Mouse (Mus musculus) spleen, postnatal 36 days (tissue): ENCODE data around the gene Ttc36.

ENCODE experiments used
- DNase-seq, 2 experiments: peaks; one replicate each; pipeline ENCODE4 v3.0.0; 2022; ENCODE audit warnings: low spot score in 2 of 2, mixed read lengths in 1 of 2

Gene Ttc36

GRCm38 (mm10) chr9:44802808-44803450 lies at the start of gene Ttc36:
Gene Ttc36, minus strand, starts transcription at chr9:44803072.
- DNase-seq: no peak

- DNase-seq: no peak
Measured at GRCm38 (mm10) chr9:44847446-44847845, 44.6 kb upstream of the Ttc36 start.

- DNase-seq: peak; percentile 26 to 52
Measured at GRCm38 (mm10) chr9:44841241-44841640, 38.4 kb upstream of the Ttc36 start.

GRCm38 (mm10) chr9:44836439-44836838 lies 33.6 kb upstream of the Ttc36 start:
- peak; percentile 56 to 62 for DNase-seq

- no peak for DNase-seq
Measured at GRCm38 (mm10) chr9:44832356-44832755, 29.5 kb upstream of the Ttc36 start.

GRCm38 (mm10) chr9:44830506-44830905 lies 27.6 kb upstream of the Ttc36 start:
- no peak for DNase-seq

GRCm38 (mm10) chr9:44828944-44829343 lies 26.1 kb upstream of the Ttc36 start:
- no peak for DNase-seq

GRCm38 (mm10) chr9:44826660-44827059 lies 23.8 kb upstream of the Ttc36 start:
- DNase-seq: no peak

- DNase-seq: no peak
Measured at GRCm38 (mm10) chr9:44819920-44820827, 17.3 kb upstream of the Ttc36 start.

- DNase-seq: no peak
Measured at GRCm38 (mm10) chr9:44817522-44817921, 14.7 kb upstream of the Ttc36 start.

GRCm38 (mm10) chr9:44814179-44814578 lies 11.3 kb upstream of the Ttc36 start:
- no peak for DNase-seq

- DNase-seq: no peak
Measured at GRCm38 (mm10) chr9:44810316-44810715, 7.4 kb upstream of the Ttc36 start.

GRCm38 (mm10) chr9:44807778-44808177 lies 4.9 kb upstream of the Ttc36 start:
- no peak for DNase-seq

GRCm38 (mm10) chr9:44807141-44807540 lies 4.3 kb upstream of the Ttc36 start:
- no peak for DNase-seq

- DNase-seq: no peak
Measured at GRCm38 (mm10) chr9:44805536-44805935, 2.7 kb upstream of the Ttc36 start.

- no peak for DNase-seq
Measured at GRCm38 (mm10) chr9:44804678-44805077, 1.8 kb upstream of the Ttc36 start.

GRCm38 (mm10) chr9:44801669-44802068 lies 1.2 kb downstream of the Ttc36 start:
- no peak for DNase-seq

GRCm38 (mm10) chr9:44799958-44800324 lies 2.9 kb downstream of the Ttc36 start:
- no peak for DNase-seq

GRCm38 (mm10) chr9:44799102-44799957 lies 3.5 kb downstream of the Ttc36 start, which contains the start of gene Tmem25:
Gene Tmem25, minus strand, starts transcription at chr9:44799307.
- DNase-seq: peak; percentile 79 to 80

GRCm38 (mm10) chr9:44798298-44798697 lies 4.6 kb downstream of the Ttc36 start:
- DNase-seq: no peak

- DNase-seq: no peak
Measured at GRCm38 (mm10) chr9:44792842-44793241, 10.0 kb downstream of the Ttc36 start.
